Mouse (Mus musculus): Measurements from ENCODE around the gene Cfap44.

The Cfap44 gene

DNA sequence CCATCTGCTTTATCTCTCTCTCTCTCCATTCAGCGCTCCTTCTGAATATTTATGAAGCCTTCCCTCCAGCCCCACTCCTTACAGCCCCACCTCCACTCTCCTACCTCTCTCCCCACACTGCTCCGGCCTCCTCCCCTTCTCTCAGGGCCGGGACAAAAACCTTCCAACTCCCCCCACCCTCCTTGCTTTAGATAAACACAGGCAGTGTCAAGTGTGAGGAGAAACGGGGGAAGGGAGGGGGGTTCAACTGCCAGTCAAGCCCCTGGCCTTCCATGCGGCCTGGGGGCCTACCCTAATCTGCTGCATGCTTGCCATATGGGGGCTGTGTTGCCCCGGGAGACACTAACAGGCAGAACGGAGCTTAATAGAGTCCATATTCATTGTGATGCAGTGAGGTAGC, 136.2 kb downstream of the Cfap44 start:
- no peak for DNase-seq (ENCODE audit: low spot score in 2 of 2)

DNA sequence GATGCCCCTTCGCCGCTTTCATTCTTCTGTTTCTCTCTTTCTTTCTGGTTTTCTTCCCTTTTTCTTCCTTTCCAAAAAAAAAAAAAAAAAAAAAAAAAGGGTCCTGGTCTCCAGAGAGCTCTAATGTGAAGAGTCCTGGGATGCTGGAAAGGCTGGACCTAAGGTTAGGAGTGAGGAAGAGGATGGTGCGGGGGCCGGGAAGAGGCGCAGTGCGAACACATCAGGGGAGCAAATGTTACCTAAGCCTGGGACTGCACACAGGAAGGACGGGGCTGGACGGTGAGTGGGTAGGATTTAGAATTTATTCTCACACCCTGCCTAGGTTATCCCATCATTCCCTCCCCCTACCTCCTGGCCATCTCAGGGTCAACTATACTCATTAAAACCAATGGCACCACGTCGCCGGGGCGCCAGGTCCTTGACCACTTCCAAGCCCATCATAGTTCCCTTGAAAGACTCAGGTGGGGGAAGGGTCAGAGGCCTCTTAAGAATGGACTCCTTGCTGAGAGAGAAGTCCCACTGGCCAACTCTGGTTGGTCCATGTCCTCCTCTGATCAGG, 136.7 kb downstream of the Cfap44 start:
- DNase-seq (ENCODE audit: low spot score in 2 of 2), result no peak

All from spleen, postnatal 14 days (tissue).